Mouse (Mus musculus) thymus, postnatal 25 days (tissue): ENCODE measurements around the gene Fra10ac1.

Experiments
- DNase-seq: peaks from one replicate; pipeline ENCODE4 v3.0.0; 2022

The Fra10ac1 gene

DNA sequence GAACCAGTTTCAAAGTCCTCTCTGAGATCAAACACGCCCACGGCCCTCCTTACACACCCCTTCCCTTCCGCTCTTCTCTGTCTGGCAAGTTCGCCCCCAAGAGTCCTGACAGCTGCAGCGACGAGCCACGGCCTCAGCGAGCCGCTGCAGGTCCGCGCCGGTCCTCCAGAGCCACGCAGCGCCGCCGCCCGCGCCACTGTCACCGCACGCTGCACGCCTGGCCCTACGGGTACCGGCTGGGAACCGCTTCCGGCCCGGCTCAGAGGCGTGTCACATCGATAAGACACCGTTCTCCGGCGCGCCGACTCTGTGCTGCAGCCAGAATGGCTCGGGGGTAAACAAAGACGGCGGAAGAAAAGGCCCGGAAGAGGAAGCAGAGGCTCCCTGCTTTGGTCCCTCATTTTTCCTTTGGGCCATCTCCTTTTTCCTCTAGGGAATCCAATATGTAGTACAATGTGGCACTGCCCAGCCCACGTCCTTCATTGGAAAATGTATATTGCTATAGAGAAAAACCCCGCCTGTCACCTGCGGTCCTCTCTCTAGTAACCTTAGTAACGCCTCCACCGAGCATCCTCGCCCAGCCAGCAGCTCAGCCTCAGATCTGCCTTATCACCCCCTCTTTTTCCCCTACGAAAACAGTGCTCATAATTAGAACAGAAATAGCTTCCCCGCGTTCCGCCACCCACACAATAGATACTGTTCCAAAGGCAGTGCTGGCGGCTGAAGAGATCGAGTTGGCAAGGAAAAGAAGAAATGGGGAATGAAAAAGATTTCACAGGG is at the start of gene Fra10ac1:
Gene Fra10ac1, minus strand, starts transcription at position 252 of the 780 bp plus-strand sequence.
- peak; percentile 88 for DNase-seq

DNA sequence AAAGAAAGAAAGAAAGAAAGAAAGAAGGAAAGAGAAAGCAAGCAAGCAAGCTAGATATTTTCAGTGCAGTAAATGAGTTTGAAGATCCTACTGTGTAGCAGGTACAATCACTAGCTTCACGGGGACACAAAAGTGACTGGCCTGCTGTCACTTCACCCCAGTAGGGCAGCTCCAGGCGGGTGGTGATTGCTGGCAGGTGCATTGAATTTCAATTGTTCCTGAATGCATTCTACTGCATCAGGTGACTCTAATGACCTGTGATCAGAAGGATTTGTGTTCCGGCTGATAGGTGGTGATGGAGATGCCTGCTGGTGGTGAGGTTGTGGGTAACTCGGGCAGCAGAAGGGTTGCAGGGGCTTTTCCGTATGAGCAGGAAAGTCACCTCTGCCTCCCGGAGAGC is 47.1 kb upstream of the Fra10ac1 start:
- DNase-seq = no peak

DNA sequence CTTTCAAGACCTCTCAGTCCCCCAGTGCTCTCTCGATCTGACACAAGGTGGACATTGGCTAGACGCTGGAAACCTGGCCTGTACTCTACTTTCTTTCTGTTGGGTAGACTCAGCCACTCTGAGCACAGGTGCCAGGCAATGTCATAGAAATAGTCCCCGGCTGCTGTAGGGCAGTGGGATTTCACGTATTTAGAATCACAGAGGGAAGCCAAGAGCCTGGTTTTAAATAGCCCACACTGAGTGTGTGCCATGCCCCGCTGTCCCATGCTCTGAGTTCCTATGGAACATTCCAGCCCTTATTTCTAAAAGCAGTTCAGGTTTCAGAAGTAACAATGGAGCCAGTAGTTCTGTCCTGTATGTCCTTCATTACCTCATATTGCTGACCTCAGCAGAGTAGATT is 43.5 kb upstream of the Fra10ac1 start:
- DNase-seq = no peak

DNA sequence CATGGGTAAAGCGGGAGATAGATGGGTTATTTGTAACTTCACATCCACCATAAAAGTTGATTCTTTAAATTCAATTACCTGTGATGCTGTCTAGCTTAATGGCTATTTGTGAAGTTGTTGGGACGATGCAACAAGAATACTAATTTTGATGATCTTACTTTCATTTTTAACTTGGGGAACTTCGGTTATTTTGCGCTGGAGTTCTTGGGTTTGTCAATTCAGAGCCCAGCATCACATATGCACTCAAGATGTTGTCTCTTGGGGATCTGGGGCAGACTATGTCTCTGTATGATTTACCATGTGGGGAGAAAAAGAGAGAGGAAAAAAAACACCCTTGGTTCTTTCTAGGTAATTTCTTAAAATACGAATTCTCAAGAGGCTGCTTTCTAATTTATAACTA is 41.8 kb upstream of the Fra10ac1 start:
- no peak for DNase-seq

DNA sequence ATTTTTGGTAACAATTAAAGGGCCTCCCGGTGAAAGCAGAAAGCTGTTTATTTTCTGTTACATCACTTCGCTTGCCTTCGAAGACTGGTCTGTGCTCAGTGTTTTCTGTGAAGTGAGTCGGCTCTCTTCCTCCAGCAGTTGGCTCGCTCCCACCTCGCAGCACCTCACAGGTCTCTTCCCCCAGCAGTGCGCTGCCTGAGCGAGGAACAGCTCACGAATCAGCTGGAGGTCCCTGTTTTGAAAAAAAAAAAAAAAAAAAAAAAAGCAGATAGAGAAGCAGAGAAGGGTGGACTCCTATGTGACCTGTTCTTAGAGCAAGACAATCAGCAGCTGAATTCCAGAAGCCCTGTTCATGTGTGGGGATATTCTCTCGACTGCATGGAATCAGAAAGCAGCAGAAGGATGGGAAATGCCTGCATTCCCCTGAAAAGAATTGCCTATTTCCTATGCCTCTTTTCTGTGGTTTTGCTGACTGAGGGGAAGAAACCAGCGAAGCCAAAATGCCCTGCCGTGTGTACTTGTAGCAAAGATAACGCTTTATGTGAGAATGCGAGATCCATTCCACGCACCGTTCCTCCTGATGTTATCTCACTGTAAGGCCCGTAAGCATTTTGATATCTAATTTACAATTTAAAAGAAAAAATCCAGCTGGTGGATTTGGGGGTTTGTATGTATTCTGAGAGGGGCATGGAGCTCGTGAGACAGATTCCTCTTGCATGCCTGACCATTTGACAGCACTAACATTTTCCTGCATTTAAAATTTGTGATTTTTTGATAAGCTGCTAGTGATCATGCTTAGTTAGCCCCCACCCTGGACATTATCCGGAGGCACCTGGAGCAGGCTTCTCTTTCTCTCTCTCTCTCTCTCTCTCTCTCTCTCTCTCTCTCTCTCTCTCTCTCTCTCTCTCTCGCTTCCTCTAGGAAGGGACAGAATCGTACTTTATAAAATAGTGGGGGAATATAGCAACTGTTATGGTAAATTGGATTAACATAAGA is 40.8 kb upstream of the Fra10ac1 start, which contains the start of gene Lgi1:
Gene Lgi1, plus strand, starts transcription at position 32 of the 996 bp plus-strand sequence.
- no peak for DNase-seq

DNA sequence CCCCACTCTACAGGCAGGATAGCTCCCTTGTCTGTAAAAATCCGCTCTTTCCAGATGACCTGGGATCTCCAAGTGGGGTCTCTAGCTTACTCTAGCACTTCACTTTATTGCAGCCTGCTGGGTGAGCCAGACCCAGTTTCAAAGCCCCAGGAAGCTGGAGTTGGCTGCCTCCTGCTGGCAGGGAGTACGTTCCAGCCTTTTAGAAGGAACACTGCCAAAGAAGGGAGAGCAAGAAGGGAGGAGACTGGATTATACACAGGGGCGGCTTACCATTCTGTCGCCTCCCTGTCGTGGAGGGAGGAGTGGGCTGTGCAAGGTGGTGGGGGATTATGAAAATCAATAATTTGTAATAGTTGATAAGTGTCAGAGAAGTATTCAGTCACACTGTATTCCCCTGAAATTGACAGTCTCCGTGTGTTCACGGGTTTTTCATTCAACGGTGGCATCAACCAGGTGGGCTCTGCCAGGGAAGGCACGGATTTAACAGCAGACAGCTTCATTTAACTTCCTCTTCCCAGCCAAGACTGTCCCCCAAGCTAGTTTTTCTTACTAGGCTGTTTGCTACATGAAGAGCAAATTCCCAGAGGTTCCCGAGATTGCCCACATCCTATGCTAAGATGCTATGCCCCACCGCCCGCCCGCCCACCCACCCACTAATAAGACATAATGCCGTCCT is 40.0 kb upstream of the Fra10ac1 start:
- no peak for DNase-seq

DNA sequence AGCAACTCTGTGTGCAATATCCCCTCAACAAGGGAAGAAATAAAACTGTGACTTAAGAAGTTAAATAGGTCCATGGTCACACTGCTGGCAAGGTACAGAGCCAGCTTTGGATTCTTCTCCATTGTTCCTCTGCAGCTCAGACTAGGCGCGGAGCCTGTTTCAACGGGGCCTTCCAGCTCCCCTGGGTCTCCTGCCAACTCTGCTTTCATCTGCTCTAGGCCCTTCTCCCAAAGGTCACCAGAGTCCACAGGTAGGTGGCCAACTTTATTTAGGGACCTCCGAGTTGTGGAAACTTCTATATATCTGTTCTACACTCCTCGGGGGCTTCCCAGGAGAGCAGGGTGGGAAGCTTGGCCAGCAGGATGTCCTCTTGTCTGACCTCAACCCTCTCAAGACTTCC is 37.4 kb upstream of the Fra10ac1 start:
- DNase-seq = no peak

DNA sequence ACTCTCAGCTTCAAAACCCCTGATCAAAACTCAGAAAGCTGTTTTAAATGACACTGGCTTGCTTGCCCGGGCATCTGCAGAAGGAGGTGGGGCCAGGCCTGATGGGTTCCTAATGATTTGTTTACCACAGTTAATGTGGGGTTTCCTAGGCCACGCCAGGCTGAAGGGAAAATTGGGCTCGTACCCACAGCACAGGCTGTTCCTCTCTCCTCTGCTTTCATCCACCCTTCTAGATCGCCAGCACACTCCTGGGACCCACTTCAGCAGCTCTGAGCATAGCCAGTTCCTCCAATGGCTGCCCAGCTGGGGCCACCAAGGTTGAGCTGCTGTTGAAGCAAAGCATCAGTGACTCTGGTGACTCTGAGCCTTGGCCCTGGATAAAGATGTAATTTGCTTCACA is 36.4 kb upstream of the Fra10ac1 start:
- DNase-seq = no peak

DNA sequence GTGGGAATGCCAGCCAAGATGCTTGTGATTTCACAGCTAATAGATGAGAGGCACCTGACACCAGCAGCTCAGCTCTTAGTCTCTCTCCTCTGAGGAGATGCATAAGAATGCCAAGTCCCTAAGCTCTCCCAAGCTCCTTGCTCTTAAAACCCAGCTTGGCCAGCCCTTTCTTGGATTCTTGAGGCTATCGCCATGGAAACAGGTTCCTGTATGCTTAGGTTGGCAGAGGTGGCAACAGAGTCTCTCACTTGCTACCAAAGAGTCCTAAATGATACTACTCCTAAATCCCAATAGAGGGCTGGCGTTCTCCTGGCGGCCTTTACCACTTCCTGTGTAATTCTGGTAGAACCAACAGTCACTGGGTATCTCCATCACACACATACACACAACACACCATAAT is 35.5 kb upstream of the Fra10ac1 start:
- DNase-seq = no peak

DNA sequence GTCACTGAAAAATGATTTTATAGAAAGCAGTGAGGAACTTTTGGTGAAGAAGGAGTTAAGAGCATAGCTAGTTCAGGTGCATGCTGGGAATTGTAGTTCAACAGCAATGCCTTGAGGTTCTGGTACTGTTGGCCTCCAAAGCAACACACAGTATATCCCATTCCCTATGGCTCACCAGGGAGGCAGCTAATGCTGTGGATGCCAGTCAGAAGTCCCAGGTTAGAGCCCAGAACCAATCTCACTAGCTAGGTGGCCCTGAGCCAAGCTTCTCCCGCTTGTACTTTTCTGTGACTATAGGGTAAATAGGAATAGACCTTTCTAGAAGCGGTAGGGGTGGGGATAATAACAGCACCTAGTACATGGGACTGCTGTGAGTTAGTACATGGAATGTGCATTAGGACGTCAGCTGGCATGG is 34.7 kb upstream of the Fra10ac1 start:
- DNase-seq = no peak

DNA sequence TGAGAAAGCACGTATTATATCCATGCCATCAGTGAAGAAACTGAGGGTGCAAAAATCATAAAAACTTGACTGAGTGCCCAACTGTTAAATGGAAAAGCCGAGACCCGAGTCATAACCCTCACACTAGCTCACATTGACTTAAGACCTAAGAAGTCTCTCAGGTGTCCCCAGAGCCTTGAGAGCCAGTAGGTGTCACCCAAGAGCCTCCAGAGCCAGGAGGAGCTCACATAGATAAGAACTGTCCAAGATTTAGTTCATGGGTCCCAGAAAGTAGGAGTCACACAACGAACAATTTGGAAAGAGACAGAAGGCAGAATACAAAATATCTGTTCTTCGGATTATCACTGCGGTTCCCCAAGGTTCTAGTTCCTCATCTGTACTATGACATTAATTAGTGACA is 29.8 kb upstream of the Fra10ac1 start:
- peak; percentile 28 for DNase-seq

DNA sequence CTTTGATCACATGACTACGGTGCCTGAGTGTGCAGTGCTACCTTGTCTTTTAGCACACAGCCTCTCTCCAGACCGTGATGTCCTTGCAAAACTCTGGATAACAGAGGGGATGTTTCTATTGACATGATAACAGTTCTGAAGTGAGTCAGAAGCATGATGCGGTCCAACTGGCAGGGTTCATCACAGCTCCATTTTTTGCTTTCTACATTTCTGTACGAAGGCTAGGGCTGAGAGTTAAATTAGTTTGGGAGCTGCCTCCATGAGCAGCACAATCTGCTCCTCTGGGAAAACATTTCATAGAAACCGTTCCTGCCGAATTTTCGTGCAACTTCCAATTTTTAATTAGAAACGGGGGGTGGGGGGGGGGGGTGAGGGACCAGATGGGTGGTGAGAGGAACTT is 25.7 kb upstream of the Fra10ac1 start:
- no peak for DNase-seq

DNA sequence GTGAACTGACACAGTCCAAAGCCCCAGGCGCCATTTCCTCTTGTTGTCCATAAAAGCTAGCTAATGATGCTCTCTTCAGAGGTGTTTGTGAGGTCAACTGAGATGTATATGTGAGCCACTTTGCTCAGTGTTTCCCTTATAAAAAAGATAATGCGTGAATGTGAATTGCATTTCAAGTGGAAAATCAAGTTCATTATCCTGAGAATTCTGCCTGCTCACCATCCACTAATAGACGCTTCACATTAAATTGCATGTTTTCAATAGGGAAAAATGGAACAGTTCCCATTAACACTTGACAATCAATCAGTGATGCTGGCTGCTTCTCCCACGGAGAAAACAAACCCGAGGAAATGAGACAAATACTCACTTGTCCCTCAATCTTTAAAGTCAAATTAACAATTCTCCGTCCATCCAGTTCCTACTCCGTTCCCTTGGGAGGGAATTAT is 22.2 kb upstream of the Fra10ac1 start:
- no peak for DNase-seq

DNA sequence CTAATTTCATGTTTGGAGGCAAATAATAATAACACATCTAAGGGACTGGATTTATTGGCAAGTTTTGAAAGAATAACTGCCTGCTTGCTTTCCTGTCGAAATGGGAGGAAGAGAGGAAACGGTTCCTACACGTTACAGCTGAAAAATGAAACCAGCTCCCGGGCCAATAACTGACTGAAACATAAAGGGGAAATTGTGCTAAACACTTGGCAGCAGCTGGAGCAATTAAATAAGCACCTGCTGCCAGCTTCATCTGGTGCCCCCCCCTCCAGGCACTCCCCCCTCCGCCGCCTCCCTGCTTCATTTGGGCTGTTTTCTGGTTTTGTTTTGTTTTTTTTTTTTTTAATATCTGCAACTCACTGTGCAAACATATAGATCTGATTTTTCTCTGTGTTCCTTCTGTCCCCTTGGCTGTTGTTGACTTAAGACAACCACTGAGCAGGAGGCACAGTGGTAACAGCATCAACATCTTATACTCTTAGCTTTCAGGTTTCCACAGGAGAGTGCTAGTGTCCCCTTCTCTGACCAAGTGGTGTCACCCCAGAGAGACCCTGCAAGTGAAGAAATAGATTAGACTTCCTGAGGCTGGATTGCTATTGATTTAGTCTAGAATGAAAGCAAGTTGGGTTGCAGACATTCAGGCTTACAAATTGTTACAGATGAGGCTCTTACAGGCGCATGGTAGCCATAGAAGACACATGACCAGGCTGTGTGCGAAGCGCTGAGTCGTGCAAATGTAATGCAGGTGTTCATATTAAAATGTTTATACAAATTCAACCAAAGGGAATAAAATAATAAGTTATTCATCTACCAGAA is 21.6 kb upstream of the Fra10ac1 start:
- DNase-seq = no peak

DNA sequence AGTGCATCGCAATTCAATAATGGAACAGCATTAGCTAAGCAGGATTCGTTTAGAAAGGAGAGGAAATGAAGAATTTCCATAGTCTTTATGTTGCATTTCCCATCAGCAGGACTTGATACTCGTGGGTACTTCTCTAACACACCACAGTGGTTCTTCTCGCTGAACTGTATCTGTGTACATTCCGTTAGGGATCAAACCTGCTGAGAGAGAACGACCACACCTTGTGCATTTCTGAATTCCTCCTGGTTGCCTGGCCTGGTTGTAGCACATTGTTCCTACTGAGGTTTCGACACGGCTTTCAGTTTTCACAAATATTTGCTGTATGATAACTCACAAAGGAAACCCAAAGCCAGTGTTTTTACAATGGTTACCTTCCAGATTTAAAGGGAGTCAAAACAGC is 20.8 kb upstream of the Fra10ac1 start:
- no peak for DNase-seq

DNA sequence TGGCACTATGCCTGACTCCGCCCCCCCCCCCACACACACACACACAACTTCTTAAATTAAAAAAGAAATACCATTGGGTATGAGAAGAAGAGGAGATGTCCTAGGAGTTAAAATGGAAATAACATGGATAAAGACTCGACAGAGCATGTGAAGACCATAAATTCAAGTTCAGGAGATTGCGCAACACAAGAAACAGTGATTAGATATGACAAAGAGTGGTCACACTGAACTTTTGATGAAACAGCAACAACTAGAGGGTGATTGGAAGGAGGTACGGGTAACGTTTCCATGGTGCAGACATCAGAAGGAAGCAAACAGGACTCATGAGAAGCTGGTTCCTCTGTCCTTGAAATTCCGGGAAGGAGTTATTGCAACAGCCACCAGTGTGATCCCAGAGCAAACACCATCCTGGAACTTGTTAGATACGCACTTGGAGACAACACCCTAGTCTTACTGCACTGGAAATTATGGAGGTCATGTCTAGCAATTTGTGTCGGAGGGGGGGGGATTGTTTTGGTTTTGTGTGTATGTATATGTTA is 18.4 kb upstream of the Fra10ac1 start:
- DNase-seq = no peak

DNA sequence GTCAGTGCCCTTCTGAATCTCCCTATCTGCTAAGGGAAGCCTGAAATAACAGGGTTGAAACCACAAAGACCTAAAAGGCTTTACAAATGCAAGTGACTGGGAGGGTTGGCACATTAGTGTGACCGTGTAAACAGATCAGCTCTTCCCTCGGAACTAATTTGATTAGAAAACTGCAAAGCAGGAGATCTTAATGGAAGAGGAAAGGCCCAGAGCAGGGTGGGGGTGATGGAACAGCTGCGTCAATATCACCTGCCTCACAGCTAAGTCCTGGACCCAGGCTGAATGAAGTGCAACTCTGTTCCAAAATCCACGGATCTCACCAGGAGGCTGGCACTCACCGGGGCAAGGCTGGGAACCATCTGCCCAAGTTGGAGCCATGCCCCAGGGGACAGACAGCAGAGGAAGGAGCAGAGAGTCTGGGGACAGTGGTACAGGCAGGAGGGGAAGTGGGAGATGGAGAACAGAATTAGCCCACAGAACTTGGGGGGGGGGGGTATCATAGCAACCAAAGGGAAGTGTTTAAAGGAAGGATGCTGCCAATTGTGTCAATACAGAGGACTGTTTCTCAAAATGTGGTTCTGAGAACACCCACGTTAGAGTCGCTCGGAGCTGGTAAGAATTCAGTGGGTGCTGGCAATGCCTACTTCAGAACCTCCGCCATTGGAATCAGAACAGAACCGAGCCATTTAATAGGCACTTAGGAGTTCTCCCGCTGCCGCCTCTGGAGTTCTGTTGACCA is 14.4 kb upstream of the Fra10ac1 start:
- DNase-seq = no peak

DNA sequence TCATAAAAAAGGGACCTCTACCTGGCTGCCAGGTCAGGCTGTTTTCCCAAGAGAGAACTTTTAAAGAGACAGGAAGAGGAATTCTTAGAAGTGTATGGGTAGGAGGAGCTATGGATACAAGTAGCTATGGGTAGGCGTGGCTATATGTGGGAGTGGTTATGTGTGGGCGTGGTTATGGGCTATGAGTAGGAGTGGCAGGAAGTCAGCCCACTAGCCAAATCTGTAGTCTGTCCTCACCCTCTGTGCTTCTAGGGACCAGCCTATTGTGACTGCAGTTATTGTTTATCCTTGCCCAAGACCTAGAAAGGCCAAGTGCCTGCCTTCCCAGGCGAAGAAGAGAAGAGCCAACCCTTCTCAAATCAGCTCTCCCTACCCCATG is 13.9 kb upstream of the Fra10ac1 start:
- peak; percentile 16 for DNase-seq

DNA sequence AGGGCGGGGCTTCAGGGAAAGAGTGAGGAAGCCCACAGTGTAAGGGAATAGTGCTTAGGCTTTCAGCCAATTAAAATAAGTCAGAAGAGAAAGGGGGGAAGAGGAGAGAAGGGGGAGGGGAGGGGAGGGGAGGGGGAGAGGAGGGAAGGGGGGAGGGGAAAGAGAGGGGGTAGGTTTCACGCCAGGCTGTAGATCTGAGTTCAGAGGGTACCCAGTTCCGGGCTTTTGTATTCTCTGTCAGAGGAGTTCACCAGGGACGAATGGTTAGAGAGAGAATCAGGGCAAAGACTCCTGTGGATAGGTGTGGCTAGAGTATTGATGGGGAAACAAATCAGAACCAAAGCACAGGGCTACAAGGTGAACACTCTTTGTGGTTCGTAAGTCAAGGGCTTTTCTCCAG is 12.6 kb upstream of the Fra10ac1 start:
- DNase-seq = no peak

DNA sequence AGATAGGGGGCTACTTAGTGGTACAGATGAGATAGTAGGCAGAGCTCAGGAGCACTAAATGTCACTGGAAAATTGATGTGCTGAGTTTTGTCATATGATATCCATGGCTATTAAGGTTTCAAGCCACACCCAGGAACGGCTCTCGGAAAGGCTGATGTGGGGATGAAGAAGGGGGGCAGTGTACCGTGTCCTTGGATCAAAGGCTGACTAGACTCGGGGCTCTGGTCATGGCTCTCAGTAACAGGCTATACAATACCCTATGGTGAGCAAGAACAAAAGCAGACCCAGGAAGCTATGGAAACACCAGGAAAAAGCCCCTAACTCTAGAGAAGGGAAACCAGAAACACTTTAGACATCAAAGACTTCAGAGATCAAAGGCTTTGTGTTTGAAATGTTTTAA is 8.6 kb upstream of the Fra10ac1 start:
- DNase-seq = no peak

DNA sequence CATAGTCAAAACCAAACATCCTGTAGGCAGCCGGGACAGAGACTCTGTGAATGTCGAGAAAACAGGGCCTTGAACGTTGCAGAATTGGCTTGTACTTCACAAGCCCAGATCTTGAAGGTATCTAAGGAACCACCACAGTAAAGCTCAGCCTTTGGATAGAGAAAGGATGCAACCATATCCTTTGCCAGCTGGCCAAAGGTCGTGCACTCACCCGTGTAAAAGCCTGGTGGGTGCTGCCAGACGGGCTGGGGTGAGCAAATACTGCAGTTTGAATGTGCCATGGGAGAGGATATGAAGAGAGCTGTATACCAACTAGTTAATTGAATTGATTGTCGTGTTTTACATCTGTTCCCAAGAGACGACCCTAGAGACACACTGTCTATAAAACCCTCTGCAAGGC is 8.1 kb upstream of the Fra10ac1 start:
- DNase-seq = no peak
